Mouse (Mus musculus) CH12.LX (cell line): ENCODE measurements around the gene Rabgap1l. TPM values are rescaled to one million over a fixed set of nuclear protein-coding genes. Genes with fewer than 3 reads are reported as not detected.

Experiments
- DNase-seq: peaks from one replicate; pipeline ENCODE4 v3.0.0-alpha.2; 2013; ENCODE audit errors: extremely low read depth
- H3K27ac ChIP-seq: 2 replicates; pipeline ENCODE4 v1.5.1; 2012; ENCODE audit warnings: low read depth, mild to moderate bottlenecking, control low read depth, moderate library complexity; ENCODE audit not compliant: insufficient read depth
- H3K27me3 ChIP-seq: replicated peaks from 2 replicates; pipeline ENCODE3; 2012; ENCODE audit warnings: inconsistent platforms
- H3K36me3 ChIP-seq, 2 experiments: replicated peaks in 1 of 2; 2 replicates each; pipeline versions ENCODE3 to v1.6.1; 2012; ENCODE audit warnings: inconsistent platforms in 1 of 2, low read length in 1 of 2, mild to moderate bottlenecking in 1 of 2, mixed read lengths in 1 of 2, moderate library complexity in 1 of 2; ENCODE audit not compliant: control insufficient read depth in 1 of 2, insufficient read depth in 1 of 2
- H3K4me1 ChIP-seq, 2 experiments: 2 replicates each; pipeline ENCODE4 v1.6.1; 2012; ENCODE audit warnings: inconsistent platforms in 1 of 2, moderate library complexity in 1 of 2; ENCODE audit not compliant: insufficient read depth in 2 of 2, control insufficient read depth in 1 of 2
- H3K4me2 ChIP-seq: 2 replicates; pipeline ENCODE4 v1.6.1; 2012; ENCODE audit warnings: low read depth, mild to moderate bottlenecking, control low read depth; ENCODE audit not compliant: poor library complexity, insufficient read depth, severe bottlenecking
- H3K4me3 ChIP-seq, 3 experiments: fragments of 150-350 bp in 1 of 3; sonication (generic) in 1 of 3; replicated peaks in 1 of 3; 2 replicates each; pipeline versions ENCODE3 to v1.5.1; 2011 to 2012; ENCODE audit warnings: low read depth in 2 of 3, low read length in 2 of 3, mild to moderate bottlenecking in 2 of 3, moderate library complexity in 2 of 3, control low read depth in 1 of 3, improper control_type of control experiment in 1 of 3, inconsistent platforms in 1 of 3, mixed read lengths in 1 of 3; ENCODE audit not compliant: poor library complexity in 1 of 3
- H3K79me2 ChIP-seq: replicated peaks from 2 replicates; pipeline ENCODE4 v1.6.1; 2012; ENCODE audit warnings: mild to moderate bottlenecking, moderate library complexity; ENCODE audit not compliant: control insufficient read depth, poor library complexity, insufficient read depth, severe bottlenecking; ENCODE audit errors: extremely low read depth
- H3K9ac ChIP-seq: 2 replicates; pipeline ENCODE4 v1.6.1; 2012; ENCODE audit warnings: low read depth, mild to moderate bottlenecking, control low read depth, moderate library complexity; ENCODE audit not compliant: insufficient read depth
- H3K9me3 ChIP-seq: replicated peaks from 2 replicates; pipeline ENCODE3; 2012; ENCODE audit warnings: low read length, inconsistent platforms, mixed read lengths
- BHLHE40 ChIP-seq: IDR thresholded peaks from 2 replicates; pipeline ENCODE4 v1.6.1; 2011; ENCODE audit warnings: mild to moderate bottlenecking, low read depth, low read length, improper control_type of control experiment
- CHD1 ChIP-seq: IDR thresholded peaks from 2 replicates; pipeline ENCODE4 v1.6.1; 2012; ENCODE audit warnings: low read depth, low read length, improper control_type of control experiment, inconsistent platforms
- CHD2 ChIP-seq: IDR thresholded peaks from 2 replicates; pipeline ENCODE4 v1.6.1; 2011; ENCODE audit warnings: low read length, improper control_type of control experiment
- EP300 ChIP-seq: IDR thresholded peaks from 2 replicates; pipeline ENCODE4 v1.6.1; 2011; ENCODE audit warnings: low read length, improper control_type of control experiment
- HCFC1 ChIP-seq: IDR thresholded peaks from 2 replicates; pipeline ENCODE4 v1.6.1; 2012; ENCODE audit warnings: low read depth, mild to moderate bottlenecking, inconsistent platforms, low read length, improper control_type of control experiment
- JUN ChIP-seq: IDR thresholded peaks from 2 replicates; pipeline ENCODE4 v1.6.1; 2011; ENCODE audit warnings: low read depth, mild to moderate bottlenecking, low read length, improper control_type of control experiment, moderate library complexity; ENCODE audit not compliant: insufficient read depth
- KAT2A ChIP-seq: IDR thresholded peaks from 2 replicates; pipeline ENCODE4 v1.6.1; 2012; ENCODE audit warnings: low read length, improper control_type of control experiment, inconsistent platforms; ENCODE audit not compliant: insufficient replicate concordance
- MAZ ChIP-seq: IDR thresholded peaks from 2 replicates; pipeline ENCODE4 v1.6.1; 2012; ENCODE audit warnings: low read depth, mild to moderate bottlenecking, inconsistent platforms, low read length, improper control_type of control experiment, moderate library complexity
- NELFE ChIP-seq: IDR thresholded peaks from 2 replicates; pipeline ENCODE4 v1.6.1; 2011; ENCODE audit warnings: low read depth, low read length, improper control_type of control experiment
- POLR2AphosphoS2 ChIP-seq: IDR thresholded peaks from 2 replicates; pipeline ENCODE4 v1.6.1; 2011; ENCODE audit warnings: low read depth, low read length, improper control_type of control experiment
- RCOR1 ChIP-seq: conservative IDR thresholded peaks from 2 replicates; pipeline ENCODE4 v1.6.1; 2012; ENCODE audit warnings: low read depth, mild to moderate bottlenecking, inconsistent platforms, low read length, improper control_type of control experiment
- SIN3A ChIP-seq: IDR thresholded peaks from 2 replicates; pipeline ENCODE4 v1.6.1; 2012; ENCODE audit warnings: low read length, improper control_type of control experiment, inconsistent platforms
- SMC3 ChIP-seq: IDR thresholded peaks from 2 replicates; pipeline ENCODE4 v1.6.1; 2011; ENCODE audit warnings: low read depth, low read length, improper control_type of control experiment
- TBP ChIP-seq: conservative IDR thresholded peaks from 2 replicates; pipeline ENCODE4 v1.6.1; 2011; ENCODE audit warnings: low read depth, low read length, improper control_type of control experiment
- UBTF ChIP-seq: IDR thresholded peaks from 2 replicates; pipeline ENCODE4 v1.6.1; 2012; ENCODE audit warnings: low read depth, mild to moderate bottlenecking, inconsistent platforms, low read length, improper control_type of control experiment, moderate library complexity
- USF1 ChIP-seq: IDR thresholded peaks from 2 replicates; pipeline ENCODE4 v1.6.1; 2014; ENCODE audit warnings: low read depth, mild to moderate bottlenecking, inconsistent platforms, low read length, improper control_type of control experiment
- USF2 ChIP-seq: conservative IDR thresholded peaks from 2 replicates; pipeline ENCODE4 v1.6.1; 2011; ENCODE audit warnings: low read depth, low read length, improper control_type of control experiment
- ZC3H11A ChIP-seq: IDR thresholded peaks from 2 replicates; pipeline ENCODE4 v1.6.1; 2012; ENCODE audit warnings: low read depth, mild to moderate bottlenecking, inconsistent platforms, low read length, improper control_type of control experiment
- ZKSCAN1 ChIP-seq: IDR thresholded peaks from 2 replicates; pipeline ENCODE4 v1.6.1; 2012; ENCODE audit warnings: low read depth, inconsistent platforms, low read length, improper control_type of control experiment, borderline replicate concordance
- ZMIZ1 ChIP-seq: IDR thresholded peaks from 2 replicates; pipeline ENCODE4 v1.6.1; 2012; ENCODE audit warnings: low read depth, mild to moderate bottlenecking, inconsistent platforms, low read length, improper control_type of control experiment
- dilution Hi-C: fragments of 300-500 bp; cut with MboI; formaldehyde crosslinking; loops from 2 replicates; pipeline ENCODE4 v1.14.3; 2020; ENCODE audit warnings: low sequenced_read_pairs; ENCODE audit not compliant: extremely low pct_unique_long_range_greater_than_20kb, extremely low pct_ligation_motif_present
- in situ Hi-C: fragments of 300-500 bp; cut with MboI; formaldehyde crosslinking; loops from 3 replicates; pipeline ENCODE4 v1.14.3; 2019; ENCODE audit warnings: low sequenced_read_pairs, low pct_ligation_motif_present, low pct_unique_long_range_greater_than_20kb, mixed read lengths
- polyA plus RNA-seq: library from polyadenylated mRNA; unstranded; fragments of >175 nt; gene quantifications from 2 replicates; pipeline ENCODE4 v1.2.1, GENCODE M21; 2012; ENCODE audit warnings: low read depth; ENCODE audit not compliant: insufficient read length
- total RNA-seq, 2 experiments: library from RNA; depleted of rRNA; stranded (reverse); fragments of 300-350 nt in 1 of 2; fragments of >200 nt in 1 of 2; gene quantifications; 2 replicates each; pipeline ENCODE4 v1.2.3; 2012 to 2014

Gene Rabgap1l
- total and polyA plus RNA-seq, 3 experiments, result 84.0 to 109 (median 85.6) TPM

DNA sequence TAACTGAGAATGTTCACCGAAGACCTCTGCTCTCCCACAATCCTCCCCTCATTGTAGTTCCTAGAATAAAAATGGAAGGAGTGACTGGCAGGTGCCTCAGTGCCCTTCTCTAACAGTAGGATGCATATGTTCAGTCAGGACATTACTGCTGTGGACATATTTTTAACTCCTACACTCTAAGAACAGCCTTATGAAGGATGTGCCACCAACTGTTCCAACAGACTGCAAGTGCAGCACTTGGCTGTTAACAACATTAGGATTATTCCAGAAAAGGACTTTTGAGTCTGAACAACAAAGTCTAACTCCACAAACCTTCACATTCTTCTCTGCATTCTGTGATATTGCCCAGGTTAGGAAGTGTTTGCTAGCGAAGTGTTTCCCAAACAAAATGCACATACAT is 501.0 kb downstream of the Rabgap1l start:
- in situ Hi-C loops, result no loop called here
- Histone ChIP-seq H3K4me1 (peaks cover 8 to 16% of the 10 kb centered on the region in 2 experiments; a peak in 3 of 4 replicates), H3K9ac (no peak overlapping the region), H3K27me3 (no peaks in the 10 kb centered on the region), H3K27ac (no peak overlapping the region)
- TF ChIP-seq JUN (no peak), SIN3A (no peak), USF2 (no peak), ZC3H11A (no peak), CHD1 (no peak), ZKSCAN1 (no peak), RCOR1 (no peak), MAZ (no peak), USF1 (no peak)
- TF ChIP-seq, all 38 proteins: peak for 0
- no peaks in the 10 kb centered on the region for H3K9me3 ChIP-seq
- H3K4me3 ChIP-seq, result no peak overlapping the region
- no peak overlapping the region for H3K4me2 ChIP-seq
- peaks cover 0 to 3% of the 10 kb centered on the region in 2 experiments for H3K36me3 ChIP-seq
- DNase-seq, result no peak
- no peaks in the 10 kb centered on the region for H3K79me2 ChIP-seq
- dilution Hi-C loops, result no loop called here

DNA sequence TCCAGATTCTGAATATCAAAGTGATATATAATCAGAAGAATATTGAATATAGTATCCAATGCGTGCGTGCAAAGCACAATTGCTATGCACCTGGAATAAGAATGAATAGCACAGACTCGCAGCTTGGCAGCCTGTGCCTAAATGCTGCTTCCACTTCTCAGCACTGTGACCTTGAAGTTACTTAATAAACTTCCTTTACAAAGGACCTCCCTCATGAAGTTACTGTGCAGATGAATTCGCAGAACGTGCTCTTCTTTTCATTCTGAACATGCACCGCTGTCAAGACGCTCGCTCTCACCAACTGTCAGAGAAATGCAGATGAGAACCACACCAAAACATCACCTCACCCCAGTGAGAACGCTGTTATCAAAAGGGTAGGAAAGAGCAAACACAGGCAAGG is 502.8 kb downstream of the Rabgap1l start:
- Histone ChIP-seq H3K36me3 (peaks cover 0 to 3% of the 10 kb centered on the region in 2 experiments), H3K4me3 (no peak overlapping the region), H3K79me2 (no peaks in the 10 kb centered on the region), H3K27ac (no peak overlapping the region), H3K9me3 (no peaks in the 10 kb centered on the region), H3K4me2 (no peak overlapping the region), H3K27me3 (no peaks in the 10 kb centered on the region), H3K4me1 (peaks cover 8 to 24% of the 10 kb centered on the region in 2 experiments; a peak in 3 of 4 replicates), H3K9ac (no peak overlapping the region)
- in situ Hi-C loops, result no loop called here
- dilution Hi-C loops, result no loop called here
- DNase-seq, result no peak
- TF ChIP-seq MAZ (no peak), ZMIZ1 (no peak), EP300 (no peak), JUN (no peak), NELFE (no peak), POLR2AphosphoS2 (no peak), UBTF (no peak), BHLHE40 (no peak), HCFC1 (no peak), RCOR1 (no peak), KAT2A (no peak), CHD2 (no peak), TBP (no peak), SMC3 (no peak)
